Mouse (Mus musculus): ENCODE measurements around the gene Olfr461.
A peak's percentile ranks its signal among the peaks of the same experiment; 100 is the strongest.
"Not testable (repeated sequence)": the region's sequence is repeated elsewhere in the genome, so short reads cannot be mapped to it uniquely, and the experiment has no call there.

Olfr461 gene

DNA sequence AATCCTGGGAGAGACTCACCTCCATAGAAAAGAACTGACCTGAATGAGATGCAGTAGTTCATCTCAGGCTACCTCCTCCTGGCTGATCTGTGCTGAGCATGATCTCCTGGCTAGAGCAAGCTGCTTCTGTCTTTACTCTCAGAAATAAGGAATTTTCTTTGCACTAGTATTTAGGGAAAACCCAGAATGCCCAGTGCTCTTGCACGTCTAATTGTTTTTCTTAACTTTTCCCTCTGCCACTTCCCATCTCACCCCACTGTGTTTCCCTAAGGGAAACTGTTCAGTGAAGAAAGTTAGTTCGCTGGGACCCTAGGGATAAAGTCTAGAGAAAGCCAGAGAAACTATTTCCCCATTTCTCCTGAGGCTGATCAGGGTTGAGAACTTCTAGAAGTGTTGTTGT is at the start of gene Olfr461:
Gene Olfr461, minus strand, starts transcription at position 101 of the 400 bp plus-strand sequence.
- ATAC-seq (ENCODE audit: low TSS enrichment): no peak

DNA sequence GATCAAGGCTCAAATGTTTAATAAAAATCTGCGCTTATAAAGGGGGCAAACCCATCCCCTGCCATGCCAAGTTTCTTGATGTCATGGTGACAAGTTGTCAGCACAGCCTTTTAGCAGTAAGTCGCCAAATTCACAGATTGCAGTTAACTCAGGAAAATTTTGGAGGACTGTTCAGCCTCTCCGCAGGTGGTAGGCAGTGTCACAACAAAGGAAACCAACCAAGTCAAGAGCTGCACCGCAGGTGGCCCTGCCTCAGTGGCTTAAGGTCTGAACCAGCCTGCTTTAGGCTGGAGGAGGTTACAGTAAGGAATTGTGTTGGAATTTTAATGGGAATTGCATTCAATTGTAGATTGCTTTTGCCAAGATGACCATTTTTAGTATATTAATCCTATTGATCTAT is 43.7 kb upstream of the Olfr461 start:
- not testable (repeated sequence) for ATAC-seq (ENCODE audit: low TSS enrichment)

DNA sequence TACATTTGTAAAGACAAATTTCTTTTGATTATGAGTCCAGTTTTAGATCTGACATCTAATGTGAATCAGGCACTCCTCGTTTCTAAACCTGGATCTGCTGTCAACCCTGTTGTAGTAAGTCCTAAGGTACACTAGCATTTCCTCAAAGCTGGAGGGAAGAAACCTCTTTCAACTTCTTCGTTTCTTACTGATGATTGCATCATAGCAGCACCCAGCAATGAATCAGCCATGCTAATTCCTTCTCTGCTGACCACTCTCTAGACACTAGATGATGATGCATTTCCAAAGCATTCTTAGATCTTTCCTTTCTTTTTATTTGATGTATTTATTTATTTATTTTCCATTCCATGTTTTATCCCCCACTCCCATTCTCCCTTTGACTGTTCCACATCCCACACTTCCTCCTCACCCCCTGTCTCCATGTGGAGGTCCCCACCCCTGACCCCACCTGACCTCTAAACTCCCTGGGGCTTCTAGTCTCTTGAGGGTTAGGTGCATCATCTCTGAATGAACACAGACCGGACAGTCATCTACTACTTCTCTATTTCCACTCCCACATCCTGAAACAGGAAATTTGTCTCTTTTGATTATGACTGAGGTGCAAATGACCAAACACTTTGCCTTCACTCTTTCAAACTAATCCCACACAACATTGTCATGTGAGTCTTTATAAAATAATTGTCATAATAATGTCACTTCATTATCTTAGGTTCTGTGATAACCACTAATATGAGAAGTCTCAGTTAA is 40.1 kb upstream of the Olfr461 start:
- ATAC-seq (ENCODE audit: low TSS enrichment): no peak

DNA sequence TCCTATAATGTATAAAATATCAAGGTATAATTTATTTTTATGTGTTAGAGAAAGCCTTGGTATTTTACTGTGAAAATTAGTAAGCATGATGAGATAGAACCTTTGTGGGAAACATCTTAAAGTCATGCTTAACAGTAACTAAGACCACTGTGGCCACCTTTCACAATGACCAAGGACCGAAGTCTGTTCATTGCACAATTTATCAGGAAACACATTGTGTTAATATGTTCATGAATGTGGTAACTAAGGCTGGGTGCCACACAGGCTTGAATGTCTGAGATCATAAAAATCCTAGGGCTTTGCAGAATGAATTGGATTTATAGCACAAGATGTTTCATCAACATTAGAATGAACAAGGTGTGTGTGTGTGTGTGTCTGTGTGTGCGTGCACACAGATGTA is 33.5 kb upstream of the Olfr461 start:
- ATAC-seq (ENCODE audit: low TSS enrichment): no peak

DNA sequence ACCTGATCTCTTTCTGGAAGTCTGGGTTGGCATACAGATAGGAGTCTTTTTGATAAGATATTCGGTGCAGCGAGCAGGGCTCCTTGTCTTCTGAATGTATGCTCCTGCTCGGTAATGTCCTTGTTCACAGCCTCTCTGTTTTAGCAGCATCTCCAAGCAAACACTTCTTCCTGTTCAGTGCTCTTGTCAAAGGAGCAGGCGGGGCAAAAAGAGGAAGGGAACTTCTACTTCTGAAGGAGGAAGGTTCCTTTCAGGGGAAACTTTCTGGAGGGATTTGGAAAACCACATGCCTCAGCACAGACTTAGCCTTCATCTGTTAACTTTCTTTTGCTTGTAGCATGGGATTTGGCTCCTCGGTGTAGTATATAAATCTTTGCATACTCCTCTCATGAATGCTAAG is 30.8 kb upstream of the Olfr461 start, which contains the start of gene Clec5a:
Gene Clec5a, minus strand, starts transcription at position 177 of the 400 bp plus-strand sequence.
- ATAC-seq (ENCODE audit: low TSS enrichment): no peak

DNA sequence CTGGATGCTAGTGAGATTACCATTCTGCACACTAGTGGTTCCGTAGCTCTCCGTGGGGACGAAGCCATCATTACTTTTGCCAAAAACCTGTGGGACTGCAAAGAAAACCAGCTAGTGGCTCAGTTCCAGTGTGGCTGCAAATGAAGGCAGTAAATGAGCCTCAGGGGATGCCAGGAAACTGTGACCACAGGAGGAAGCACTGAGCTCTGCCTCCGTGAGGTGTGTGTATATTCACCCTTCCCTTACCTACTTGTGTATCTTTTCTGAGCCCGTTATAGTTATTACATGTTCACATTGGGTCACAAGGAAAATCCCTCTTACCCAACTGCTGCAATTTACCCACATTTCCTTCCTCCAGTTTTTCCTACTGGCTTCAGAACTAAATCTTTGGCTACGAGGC is 29.5 kb upstream of the Olfr461 start:
- ATAC-seq (ENCODE audit: low TSS enrichment): no peak

DNA sequence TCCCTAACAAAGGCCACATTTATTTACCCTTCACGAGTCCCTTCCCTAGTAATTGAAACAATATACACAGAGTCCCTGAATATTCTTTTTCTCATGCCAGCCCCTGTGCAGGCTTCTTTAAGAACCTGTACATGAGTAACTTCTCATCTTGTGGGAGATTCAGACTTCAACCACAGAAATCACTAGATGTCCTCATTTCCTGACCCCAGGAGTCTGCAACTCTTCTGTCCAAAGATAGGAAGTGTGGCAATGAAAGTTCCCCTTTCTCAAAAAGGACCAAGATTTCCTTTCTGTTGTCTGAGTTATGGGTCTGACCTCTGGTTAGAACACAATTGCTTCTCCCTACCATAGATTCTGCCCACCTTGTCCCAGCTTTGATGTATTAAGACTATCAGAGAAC is 21.5 kb upstream of the Olfr461 start:
- no peak for ATAC-seq (ENCODE audit: low TSS enrichment)

DNA sequence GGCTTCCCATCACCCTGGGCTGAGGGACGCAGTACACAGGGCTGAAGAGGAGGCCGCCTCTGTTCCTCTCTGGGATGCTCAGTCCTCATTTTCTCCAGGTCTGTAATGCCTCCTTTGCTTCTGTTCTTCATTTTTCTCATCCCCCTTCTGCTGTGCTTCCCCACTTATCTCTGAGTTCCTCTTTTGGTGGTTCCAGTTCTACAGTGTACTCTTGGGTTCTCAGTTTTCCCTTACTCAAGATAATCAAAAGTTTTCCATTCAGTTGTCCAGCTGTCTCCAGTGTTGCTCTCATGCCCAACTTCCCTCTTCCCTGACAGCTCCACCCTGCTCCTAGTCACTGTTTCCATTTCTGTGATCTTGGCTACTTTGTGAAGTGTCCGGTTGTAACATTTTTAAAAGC is 18.8 kb upstream of the Olfr461 start:
- ATAC-seq (ENCODE audit: low TSS enrichment): peak; percentile 77; the same call in 1 of the 2 replicates

DNA sequence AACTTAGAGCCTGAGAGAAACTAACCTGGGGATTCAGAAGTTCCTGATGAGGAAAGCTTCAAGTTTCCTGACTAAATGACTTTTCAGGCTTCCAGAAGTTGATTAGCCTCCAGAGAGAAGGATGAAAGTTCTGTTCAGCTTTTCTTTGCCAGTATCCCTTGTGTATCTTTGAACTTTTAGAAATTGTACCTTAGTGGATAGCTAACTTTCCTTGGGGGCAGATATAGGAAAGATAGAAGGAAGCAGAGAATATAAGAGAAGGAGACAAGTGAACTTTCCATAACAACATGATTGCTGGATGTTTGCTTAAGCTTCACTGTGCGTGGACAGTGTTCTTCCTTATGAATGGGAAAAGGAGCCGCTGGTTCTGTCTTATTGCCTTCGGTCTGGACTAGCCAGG is 14.3 kb upstream of the Olfr461 start, which contains the start of gene Olfr460:
Gene Olfr460, plus strand, starts transcription at position 301 of the 400 bp plus-strand sequence.
- ATAC-seq (ENCODE audit: low TSS enrichment): no peak

DNA sequence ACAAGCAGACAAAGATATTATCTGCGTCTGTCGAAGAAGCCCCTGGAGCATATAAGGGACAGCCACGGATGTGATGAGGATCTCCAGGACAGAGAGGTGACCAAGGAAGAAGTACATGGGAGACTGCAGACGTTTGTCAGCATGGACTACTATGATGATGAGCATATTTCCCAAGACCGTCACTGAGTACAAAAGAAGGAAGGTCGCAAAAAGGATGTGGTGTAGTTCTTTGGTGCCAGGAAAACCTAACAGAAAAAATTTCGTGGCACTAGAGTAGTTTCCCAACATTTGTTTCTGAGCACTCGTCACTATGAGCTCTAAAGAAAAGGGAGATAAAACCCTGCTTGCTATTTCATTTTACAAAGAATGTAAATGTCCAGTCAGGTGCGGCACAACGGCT is 10.2 kb downstream of the Olfr461 start:
- no peak for ATAC-seq (ENCODE audit: low TSS enrichment)

DNA sequence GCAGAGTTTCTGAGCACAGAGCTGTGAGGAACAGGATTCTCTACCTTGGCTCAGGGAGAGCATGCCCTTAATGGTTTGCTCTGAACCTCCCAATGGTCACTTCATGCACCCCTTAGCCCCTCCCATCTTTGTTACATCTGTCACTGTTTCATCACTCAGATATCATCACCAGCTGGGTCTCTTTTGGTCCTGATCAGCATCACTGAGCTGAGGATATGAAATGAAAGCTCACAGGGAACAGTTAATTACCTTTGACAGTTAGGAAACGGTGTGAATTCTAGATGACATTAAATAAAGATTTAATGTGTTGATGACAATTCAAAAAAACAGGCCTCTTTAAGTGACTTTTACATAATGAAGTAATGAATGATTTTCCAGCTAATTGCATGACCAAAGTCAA is 35.4 kb downstream of the Olfr461 start, which contains the start of gene Prss37:
Gene Prss37, minus strand, starts transcription at position 101 of the 400 bp plus-strand sequence.
- ATAC-seq (ENCODE audit: low TSS enrichment): no peak

DNA sequence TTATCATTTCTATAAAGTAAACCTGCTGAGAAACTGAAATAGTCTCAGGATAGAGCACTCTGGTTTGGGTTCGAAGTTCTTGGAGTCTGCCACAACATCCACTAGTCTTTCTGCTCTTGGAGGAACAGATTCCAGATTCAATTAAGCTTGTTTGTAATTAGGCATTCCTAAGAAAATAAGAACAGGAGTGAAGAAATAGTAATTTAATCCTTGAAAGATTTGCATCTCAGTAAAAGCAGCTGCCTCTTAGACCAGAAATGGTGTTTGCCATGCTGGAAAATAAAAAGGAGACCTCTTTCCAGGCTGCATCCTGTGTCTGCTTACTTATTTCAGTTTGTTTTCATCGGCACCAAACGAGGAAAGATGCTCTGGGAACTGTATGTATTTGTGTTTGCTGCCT is 61.6 kb downstream of the Olfr461 start, which contains the start of gene Tas2r108:
Gene Tas2r108, plus strand, starts transcription at position 301 of the 400 bp plus-strand sequence.
- ATAC-seq (ENCODE audit: low TSS enrichment): no peak

All from frontal cortex, adult (tissue).